Mouse (Mus musculus) liver, postnatal 0 days (tissue): ENCODE measurements around the gene Arhgap15. TPM values are rescaled to one million over a fixed set of nuclear protein-coding genes. Genes with fewer than 3 reads are reported as not detected.
"Not testable (repeated sequence)": the region's sequence is repeated elsewhere in the genome, so short reads cannot be mapped to it uniquely, and the experiment has no call there.

Source experiments
- ATAC-seq: fragments of 200-750 bp; cut with Nextera tagmentation; 2 replicates; pipeline ENCODE4 v1.8.0; 2017; ENCODE audit warnings: mild to moderate bottlenecking, moderate library complexity
- DNase-seq: peaks from one replicate; pipeline ENCODE4 v3.0.0-alpha.2; 2016
- H3K27ac ChIP-seq: fragments of 300-500 bp; sonication (generic); 2 replicates; pipeline ENCODE4 v1.5.1; 2014; ENCODE audit warnings: antibody characterized with exemption, moderate library complexity, mild to moderate bottlenecking, low read depth
- H3K27me3 ChIP-seq: fragments of 300-500 bp; sonication (generic); 2 replicates; pipeline ENCODE4 v1.6.1; 2014; ENCODE audit warnings: low read length, control low read depth, mixed read lengths; ENCODE audit not compliant: insufficient read depth
- H3K36me3 ChIP-seq: fragments of 300-500 bp; sonication (generic); replicated peaks from 2 replicates; pipeline ENCODE4 v1.6.1; 2014; ENCODE audit warnings: mild to moderate bottlenecking, control low read depth, low read length, moderate library complexity, mixed read lengths; ENCODE audit not compliant: insufficient read depth
- H3K4me1 ChIP-seq: fragments of 300-500 bp; sonication (generic); 2 replicates; pipeline ENCODE4 v1.6.1; 2014; ENCODE audit warnings: antibody characterized with exemption, mild to moderate bottlenecking, control low read depth; ENCODE audit not compliant: insufficient read depth
- H3K4me2 ChIP-seq: fragments of 300-500 bp; sonication (generic); 2 replicates; pipeline ENCODE4 v1.6.1; 2014; ENCODE audit warnings: low read depth, mild to moderate bottlenecking, low read length, moderate library complexity, mixed read lengths
- H3K4me3 ChIP-seq: fragments of 300-500 bp; sonication (generic); 2 replicates; pipeline ENCODE4 v1.5.1; 2014; ENCODE audit warnings: low read depth, low read length
- H3K9ac ChIP-seq: fragments of 300-500 bp; sonication (generic); replicated peaks from 2 replicates; pipeline ENCODE4 v1.6.1; 2014; ENCODE audit warnings: mild to moderate bottlenecking, moderate library complexity
- H3K9me3 ChIP-seq: fragments of 300-500 bp; sonication (generic); 2 replicates; pipeline ENCODE4 v1.6.1; 2016; ENCODE audit warnings: mild to moderate bottlenecking, control low read depth, low read length, mixed read lengths
- CTCF ChIP-seq: sonication (generic); IDR thresholded peaks from 2 replicates; pipeline ENCODE4 v1.5.1; 2016; ENCODE audit warnings: antibody characterized with exemption, low read depth
- EP300 ChIP-seq: IDR thresholded peaks from 2 replicates; pipeline ENCODE4 v1.6.1; 2016; ENCODE audit warnings: antibody characterized with exemption, low read depth, mild to moderate bottlenecking
- WGBS: fragments of 180-500 bp; shearing (Covaris S2); extraction: QIAGEN DNeasy Blood & Tissue Kit; methylation state at CpG from one replicate; pipeline ENCODE4 v1.1.7; 2014; ENCODE audit not compliant: insufficient replicate concordance; 5-methylcytosine and 5-hydroxymethylcytosine counted together
- polyA plus RNA-seq: library from polyadenylated mRNA; unstranded; fragments of >200 nt; fragmentation: Nextera tagmentation; extraction: Ambion mirVana; gene quantifications from 2 replicates; pipeline ENCODE4 v1.2.1, GENCODE M21; 2015

The Arhgap15 gene
- polyA plus RNA-seq, 1 experiment from 2014 or later, result 6.3 TPM

DNA sequence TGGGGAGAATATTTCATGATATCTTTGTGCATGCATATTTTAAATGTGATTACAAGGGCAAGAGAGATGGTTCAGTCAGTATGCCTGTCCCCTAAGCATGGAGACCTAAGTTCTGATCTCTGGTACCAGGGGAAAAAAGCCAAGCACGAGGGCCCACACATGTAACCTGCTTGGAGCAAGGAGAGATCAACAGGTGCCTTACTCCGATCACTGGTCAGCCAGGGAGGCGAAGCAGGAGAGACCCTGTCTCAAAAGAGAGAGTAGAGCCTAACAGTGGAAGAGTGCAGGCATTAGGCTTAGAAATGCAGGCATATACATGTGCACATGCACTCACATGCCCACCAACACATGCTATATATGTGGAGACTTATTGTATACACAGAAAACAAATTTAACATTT lies 19.8 kb upstream of the Arhgap15 start:
- Histone ChIP-seq H3K27ac (no peak overlapping the region), H3K9me3 (no peaks in the 10 kb centered on the region), H3K9ac (no peak overlapping the region), H3K27me3 (no peaks in the 10 kb centered on the region), H3K4me1 (no peaks in the 10 kb centered on the region), H3K36me3 (no peaks in the 10 kb centered on the region), H3K4me3 (no peak overlapping the region), H3K4me2 (no peak overlapping the region)
- 84% methylated on average over 3 of the region's 3 CpGs for WGBS
- ATAC-seq, result no peak
- DNase-seq, result no peak
- TF ChIP-seq EP300 (no peak), CTCF (no peak)

- ATAC-seq (no peak), DNase-seq (no peak)
- TF ChIP-seq CTCF, result no peak
- no peak for TF ChIP-seq EP300
- Histone ChIP-seq H3K9me3 (no peaks in the 10 kb centered on the region), H3K27me3 (no peaks in the 10 kb centered on the region), H3K4me1 (no peaks in the 10 kb centered on the region), H3K4me3 (no peak overlapping the region), H3K36me3 (no peaks in the 10 kb centered on the region), H3K9ac (no peak overlapping the region), H3K27ac (no peak overlapping the region), H3K4me2 (no peak overlapping the region)
- WGBS, result 43% methylated on average over 3 of the region's 3 CpGs
Observed at GRCm38 (mm10) chr2:43732396-43732795, 16.2 kb upstream of the Arhgap15 start.

DNA sequence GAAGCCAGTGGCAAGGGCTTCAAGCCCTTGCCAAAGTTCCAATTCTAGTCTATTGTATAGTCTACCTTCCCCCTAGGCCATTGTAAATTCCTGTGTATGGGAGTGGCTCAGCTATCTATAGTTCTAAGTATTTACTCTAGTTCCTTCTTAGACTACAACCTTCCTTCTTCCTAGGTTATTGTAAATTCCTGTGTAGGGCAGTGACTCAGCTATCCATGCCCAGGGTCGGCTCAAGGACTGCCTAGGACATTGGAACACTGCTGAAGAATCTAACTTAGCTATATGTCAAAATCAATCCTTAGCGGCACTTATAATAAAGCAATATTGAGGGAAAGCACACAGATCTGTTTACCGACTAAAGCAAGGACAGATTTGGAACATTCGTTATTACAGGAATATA lies 13.6 kb upstream of the Arhgap15 start:
- H3K9me3 ChIP-seq, H3K27me3 ChIP-seq, H3K36me3 ChIP-seq, DNase-seq, H3K4me1 ChIP-seq, H3K27ac ChIP-seq, H3K4me3 ChIP-seq, H3K4me2 ChIP-seq, H3K9ac ChIP-seq, ATAC-seq: not testable (repeated sequence)
- WGBS, result 85% methylated on average over 4 of the region's 4 CpGs

- Histone ChIP-seq H3K9ac (no peak overlapping the region), H3K9me3 (no peaks in the 10 kb centered on the region), H3K4me3 (no peak overlapping the region), H3K36me3 (no peaks in the 10 kb centered on the region), H3K4me1 (no peaks in the 10 kb centered on the region), H3K27me3 (no peaks in the 10 kb centered on the region), H3K27ac (peak overlapping the region; percentile 88), H3K4me2 (0 out of 2 replicates have a peak overlapping the region, but pooled peaks have one; percentile 44)
- ATAC-seq (no peak), DNase-seq (no peak)
- TF ChIP-seq EP300 (no peak), CTCF (no peak)
- WGBS, result 74% methylated on average over 7 of the region's 7 CpGs
Observed at GRCm38 (mm10) chr2:43737546-43737945, 11.1 kb upstream of the Arhgap15 start.

- WGBS, result 35% methylated on average over 10 of the region's 10 CpGs
- peak; percentile 22 for DNase-seq
Observed at GRCm38 (mm10) chr2:43738562-43739112, 10.0 kb upstream of the Arhgap15 start.

DNA sequence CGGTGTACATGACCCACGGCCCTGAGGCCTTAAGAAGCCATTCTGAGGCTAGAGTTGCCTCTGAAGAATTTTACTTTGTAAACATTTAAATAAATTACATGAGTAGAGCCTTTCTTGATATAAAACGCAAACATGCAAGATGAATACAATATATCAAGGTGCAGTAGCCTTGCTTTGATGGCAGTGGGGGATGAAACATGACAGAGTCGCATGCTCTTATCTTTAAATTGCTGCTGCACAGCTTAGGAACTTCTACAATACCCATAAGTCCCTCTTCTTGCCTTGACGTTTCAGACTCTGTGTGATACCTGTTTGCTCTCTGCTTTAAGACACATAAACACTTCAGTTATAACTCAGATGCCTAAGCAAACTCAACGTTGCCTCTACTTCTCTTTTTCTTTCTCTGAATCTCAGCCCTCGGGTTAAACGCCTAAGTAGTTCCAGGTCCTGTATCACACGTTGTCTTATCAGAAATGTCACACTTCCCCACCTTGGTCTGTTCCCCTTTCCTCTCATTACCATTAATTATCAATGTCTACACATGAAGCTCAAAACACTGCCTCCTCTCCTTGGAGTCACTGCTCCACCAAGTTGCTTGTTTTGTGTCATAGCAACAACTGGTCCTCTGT lies 9.3 kb upstream of the Arhgap15 start:
- TF ChIP-seq CTCF (no peak), EP300 (0 out of 2 replicates have a peak, but pooled peaks have one; percentile 24)
- H3K27me3 ChIP-seq, result no peaks in the 10 kb centered on the region
- H3K9me3 ChIP-seq, result no peaks in the 10 kb centered on the region
- no peaks in the 10 kb centered on the region for H3K4me1 ChIP-seq
- no peaks in the 10 kb centered on the region for H3K36me3 ChIP-seq
- H3K4me2 ChIP-seq, result peak overlapping the region; percentile 42; the same call in 1 of the 2 replicates
- WGBS, result 39% methylated on average over 9 of the region's 9 CpGs
- H3K4me3 ChIP-seq, result no peak overlapping the region
- no peak overlapping the region for H3K9ac ChIP-seq
- H3K27ac ChIP-seq, result peak overlapping the region; percentile 88
- DNase-seq (no peak), ATAC-seq (peak; percentile 43; the same call in 1 of the 2 replicates)

More at GRCm38 (mm10) chr2:43738562-43739112, 10.0 kb upstream of the Arhgap15 start:
- Histone ChIP-seq H3K4me1 (no peaks in the 10 kb centered on the region), H3K4me2 (peak overlapping the region; percentile 44), H3K36me3 (no peaks in the 10 kb centered on the region), H3K9me3 (no peaks in the 10 kb centered on the region), H3K9ac (0 out of 2 replicates have a peak overlapping the region, but pooled peaks have one; percentile 38), H3K27me3 (no peaks in the 10 kb centered on the region), H3K4me3 (0 out of 2 replicates have a peak overlapping the region, but pooled peaks have one; percentile 10), H3K27ac (peak overlapping the region; percentile 88)
- TF ChIP-seq EP300, result no peak
- no peak for TF ChIP-seq CTCF
- ATAC-seq, result peak; percentile 62; the same call in 1 of the 2 replicates
